Mouse (Mus musculus): Measurements from ENCODE around the gene St6galnac3.

DNA sequence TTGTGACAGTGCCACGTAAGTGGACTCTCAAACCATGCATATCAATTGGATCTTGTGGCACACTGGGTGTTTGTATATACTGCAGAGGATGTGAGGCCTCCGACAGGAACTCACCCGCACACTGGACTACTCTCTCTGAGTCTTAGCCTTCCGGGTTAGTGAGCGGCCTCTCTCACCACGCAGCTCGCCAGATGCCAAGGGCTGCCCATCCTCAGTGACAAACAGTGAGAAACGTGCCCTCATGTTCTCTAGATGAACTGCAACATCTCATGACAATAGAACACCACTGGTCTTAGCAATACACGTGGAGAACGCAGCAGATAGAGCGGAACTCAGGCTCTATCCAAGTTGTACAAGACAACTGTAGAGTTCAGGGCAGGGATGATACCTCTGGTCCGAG is 524.2 kb downstream of the St6galnac3 start:
- TF ChIP-seq CTCF (conservative IDR thresholded peaks at IDR 0.05 in 1 of 2, IDR thresholded peaks at IDR 0.05 in 1 of 2; ENCODE audit: low read depth in 2 of 2, low read length in 2 of 2) = no peak
- no peak for TF ChIP-seq POLR2A (IDR thresholded peaks at IDR 0.05; ENCODE audit: low read depth, low read length)
- no peak for TF ChIP-seq POLR2AphosphoS2 (IDR thresholded peaks at IDR 0.05; ENCODE audit: low read depth, low read length)
- no peak for TF ChIP-seq UBTF (IDR thresholded peaks at IDR 0.05; ENCODE audit: low read depth, low read length)
- TF ChIP-seq BHLHE40 (IDR thresholded peaks at IDR 0.05; ENCODE audit: low read depth, low read length) = no peak
- no peak for TF ChIP-seq ZKSCAN1 (IDR thresholded peaks at IDR 0.05; ENCODE audit: borderline replicate concordance, low read depth, low read length)
- TF ChIP-seq SMC3 (IDR thresholded peaks at IDR 0.05; ENCODE audit: low read depth, low read length) = no peak
- TF ChIP-seq IRF4 (IDR thresholded peaks at IDR 0.05; ENCODE audit: low read depth, low read length) = no peak
- no peak for TF ChIP-seq MAX (IDR thresholded peaks at IDR 0.05; ENCODE audit: low read length)
- TF ChIP-seq SIN3A (IDR thresholded peaks at IDR 0.05; ENCODE audit: low read length) = no peak

Data from CH12.LX (cell line).